8 mouse cellular contexts compared by ENCODE assay signal in the genomic region with DNA sequence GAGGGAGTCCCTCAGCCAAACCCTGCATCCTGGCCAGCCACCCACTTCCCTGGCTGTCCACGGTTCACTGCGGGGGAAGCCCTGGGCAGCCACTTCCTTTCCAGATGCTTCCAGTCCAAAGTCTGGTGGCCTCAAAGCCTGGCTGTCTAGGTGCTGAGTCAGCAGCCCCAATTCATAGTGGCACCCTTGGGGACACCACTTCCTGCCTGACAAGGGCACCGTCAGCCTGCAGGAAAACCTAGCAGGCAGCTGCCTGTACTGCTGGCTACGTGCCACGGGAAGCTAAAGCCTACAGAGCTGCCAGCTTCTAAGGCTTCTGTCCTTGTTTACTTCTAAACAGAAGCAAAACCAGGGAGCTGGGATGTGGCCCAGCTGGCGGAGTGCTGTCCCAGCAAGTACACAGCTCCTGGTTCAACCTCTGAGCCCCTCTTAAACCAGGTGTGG. TPM values are rescaled to one million over a fixed set of nuclear protein-coding genes. Genes with fewer than 3 reads are reported as not detected.
DNase-seq lines count a peak whose midpoint lies in the region; ATAC-seq and TF ChIP-seq lines count a peak whose summit lies in the region.

No protein-coding gene starts in this region.

- H3K9ac ChIP-seq in heart, adult 2 months (ENCODE audit: low read depth, low read length) = no peak overlapping the region
- peak overlapping the region; percentile 17; the same call in 1 of the 2 replicates for H3K9ac ChIP-seq in limb, embryonic 11.5 days (ENCODE audit: low read length)
- H3K9ac ChIP-seq in midbrain, embryonic 13.5 days (replicated peaks) = no peak overlapping the region; the same call in 1 of the 2 replicates

- H3K4me1 ChIP-seq in heart, adult 2 months (ENCODE audit: control insufficient read depth, insufficient read depth, low read length) = peaks cover 6% of the 10 kb centered on the region
- peaks cover 5% of the 10 kb centered on the region for H3K4me1 ChIP-seq in kidney, adult 2 months (ENCODE audit: control insufficient read depth, insufficient read depth, low read length)
- H3K4me1 ChIP-seq in limb, embryonic 11.5 days (ENCODE audit: control insufficient read depth, insufficient read depth, low read length) = peaks cover 5% of the 10 kb centered on the region; the same call in 1 of the 2 replicates
- peaks cover 16% of the 10 kb centered on the region for H3K4me1 ChIP-seq in midbrain, embryonic 13.5 days (replicated peaks)

- no peak for TF ChIP-seq CTCF in heart, adult 2 months (IDR thresholded peaks at IDR 0.05)
- TF ChIP-seq CTCF in kidney, adult 2 months (conservative IDR thresholded peaks at IDR 0.05; ENCODE audit: insufficient read depth, insufficient read length, low read depth, low read length) = no peak

- 3% methylated on average over 6 of the region's 6 CpGs for WGBS in heart, adult 2 months
- WGBS in kidney, adult 2 months = 10% methylated on average over 6 of the region's 6 CpGs
- 63% methylated on average over 6 of the region's 6 CpGs for WGBS in limb, embryonic 11.5 days
- WGBS in midbrain, embryonic 13.5 days = 74% methylated on average over 6 of the region's 6 CpGs

- H3K36me3 ChIP-seq in heart, adult 2 months (ENCODE audit: control insufficient read depth, insufficient read depth, low read length) = no peaks in the 10 kb centered on the region
- H3K36me3 ChIP-seq in kidney, adult 2 months (ENCODE audit: control insufficient read depth, insufficient read depth, low read length) = no peaks in the 10 kb centered on the region
- peaks cover 9% of the 10 kb centered on the region; the same call in 1 of the 2 replicates for H3K36me3 ChIP-seq in limb, embryonic 11.5 days (ENCODE audit: control insufficient read depth, insufficient read depth, low read length)
- peaks cover 22% of the 10 kb centered on the region for H3K36me3 ChIP-seq in midbrain, embryonic 13.5 days
- no peaks in the 10 kb centered on the region for H3K36me3 ChIP-seq in splenic B cell, adult 2 months (ENCODE audit: control insufficient read depth, insufficient read depth, low read length, poor library complexity, severe bottlenecking)

- H3K79me2 ChIP-seq in heart, adult 2 months (replicated peaks; ENCODE audit: control insufficient read depth, insufficient read depth, low read length) = no peaks in the 10 kb centered on the region

- H3K4me3 ChIP-seq in heart, adult 2 months = no peak overlapping the region
- H3K4me3 ChIP-seq in kidney, adult 2 months (ENCODE audit: insufficient read depth, low read depth, low read length) = no peak overlapping the region
- no peak overlapping the region for H3K4me3 ChIP-seq in limb, embryonic 11.5 days (ENCODE audit: low read depth, low read length)
- H3K4me3 ChIP-seq in midbrain, embryonic 13.5 days (replicated peaks) = no peak overlapping the region

- TF ChIP-seq POLR2A in heart, adult 2 months (IDR thresholded peaks at IDR 0.05; ENCODE audit: insufficient read depth, low read depth, low read length) = no peak
- TF ChIP-seq POLR2A in kidney, adult 2 months (IDR thresholded peaks at IDR 0.05; ENCODE audit: low read depth, low read length) = no peak

- intact Hi-C loops in heart, adult 2 months (cut with DNase I) = loop anchor here (2.0 to 5.0 kb wide), 3 partner anchors 19 to 387 kb away; no protein-coding TSS in a partner anchor

- H3K27me3 ChIP-seq in heart, adult 2 months (ENCODE audit: control insufficient read depth, insufficient read depth, low read length) = no peaks in the 10 kb centered on the region
- H3K27me3 ChIP-seq in kidney, adult 2 months (replicated peaks; ENCODE audit: control insufficient read depth, insufficient read depth, low read length) = no peaks in the 10 kb centered on the region
- H3K27me3 ChIP-seq in limb, embryonic 11.5 days (ENCODE audit: control insufficient read depth, insufficient read depth, low read length) = no peaks in the 10 kb centered on the region
- no peaks in the 10 kb centered on the region for H3K27me3 ChIP-seq in midbrain, embryonic 13.5 days
- no peaks in the 10 kb centered on the region for H3K27me3 ChIP-seq in splenic B cell, adult 2 months (ENCODE audit: control insufficient read depth, insufficient read depth, low read length, poor library complexity, severe bottlenecking)

- no peak for ATAC-seq in limb, embryonic 11.5 days (ENCODE audit: insufficient number of reproducible peaks, low FRiP score, low TSS enrichment, low read depth)
- ATAC-seq in midbrain, embryonic 13.5 days = peak; percentile 35; the same call in 1 of the 2 replicates

- 0 out of 2 replicates have a peak, but pooled peaks have one; percentile 56 for TF ChIP-seq EP300 in heart, adult 2 months (IDR thresholded peaks at IDR 0.05; ENCODE audit: insufficient read depth, low read depth, low read length)

- no peak overlapping the region for H3K4me2 ChIP-seq in limb, embryonic 11.5 days (ENCODE audit: low read depth, severe bottlenecking)
- H3K4me2 ChIP-seq in midbrain, embryonic 13.5 days (replicated peaks) = no peak overlapping the region

- peak; percentile 35 for DNase-seq in embryo, embryonic 11 days
- DNase-seq in embryo, embryonic 10.5 days (ENCODE audit: low spot score) = no peak
- DNase-seq in cerebellum, postnatal 4 days (ENCODE audit: low spot score in 2 of 2) = peak; percentile 48 to 63
- DNase-seq in heart, adult 2 months = peak; percentile 78 to 85
- peak; percentile 89 for DNase-seq in kidney, adult 2 months
- DNase-seq in limb, embryonic 11.5 days (ENCODE audit: low spot score) = peak; percentile 28
- peak; percentile 62 for DNase-seq in splenic B cell, adult 2 months (ENCODE audit: low read depth, low spot score)

- no peaks in the 10 kb centered on the region for H3K9me3 ChIP-seq in limb, embryonic 11.5 days (ENCODE audit: control insufficient read depth, low read length)
- H3K9me3 ChIP-seq in midbrain, embryonic 13.5 days = no peaks in the 10 kb centered on the region

- peak overlapping the region; percentile 73 for H3K27ac ChIP-seq in heart, adult 2 months
- peak overlapping the region; percentile 33; the same call in 1 of the 2 replicates for H3K27ac ChIP-seq in kidney, adult 2 months (ENCODE audit: insufficient read depth, low read depth, low read length)
- H3K27ac ChIP-seq in limb, embryonic 11.5 days (replicated peaks; ENCODE audit: low read depth, low read length) = no peak overlapping the region
- H3K27ac ChIP-seq in midbrain, embryonic 13.5 days = 0 out of 2 replicates have a peak overlapping the region, but pooled peaks have one; percentile 12

RNA-seq across cellular contexts. Expression of gene Cd276, which starts 13.3 kb away (rescaled TPM):
- total RNA-seq in heart, adult 2 months (2021) = 1 to 10 TPM; 8.5 to 10.0 TPM
- polyA plus RNA-seq in heart, adult 2 months (2012; rRNA removed) = 7.1 and 7.8 TPM in 2 replicates
- 1.3 TPM in 2 replicates for polyA plus RNA-seq in kidney, adult 2 months (2012; rRNA removed)
- 56.9 and 59.5 TPM in 2 replicates for polyA plus RNA-seq in limb, embryonic 11.5 days (2014; fragmentation: Nextera tagmentation; extraction: Ambion mirVana)
- polyA plus RNA-seq in midbrain, embryonic 13.5 days (2015; fragmentation: Nextera tagmentation; extraction: Ambion mirVana) = 31.3 and 33.9 TPM in 2 replicates

RNA-seq across cellular contexts. Expression of gene Nptn, which starts 40.1 kb away (rescaled TPM):
- total RNA-seq in heart, adult 2 months (2021) = 100 to 1,000 TPM; 123 to 124 TPM
- 282 and 290 TPM in 2 replicates for polyA plus RNA-seq in heart, adult 2 months (2012; rRNA removed)
- polyA plus RNA-seq in kidney, adult 2 months (2012; rRNA removed) = 450 and 540 TPM in 2 replicates
- 56.1 and 60.5 TPM in 2 replicates for polyA plus RNA-seq in limb, embryonic 11.5 days (2014; fragmentation: Nextera tagmentation; extraction: Ambion mirVana)
- polyA plus RNA-seq in midbrain, embryonic 13.5 days (2015; fragmentation: Nextera tagmentation; extraction: Ambion mirVana) = 99.1 and 110 TPM in 2 replicates

RNA-seq across cellular contexts. Expression of gene Insyn1, which starts 53.5 kb away (rescaled TPM):
- 10 to 100 TPM; 23.6 to 26.1 TPM for total RNA-seq in heart, adult 2 months (2021)
- polyA plus RNA-seq in heart, adult 2 months (2012; rRNA removed) = 13.4 and 17.2 TPM in 2 replicates
- 2.7 and 2.9 TPM in 2 replicates for polyA plus RNA-seq in kidney, adult 2 months (2012; rRNA removed)
- 1.7 and 2.2 TPM in 2 replicates for polyA plus RNA-seq in limb, embryonic 11.5 days (2014; fragmentation: Nextera tagmentation; extraction: Ambion mirVana)
- polyA plus RNA-seq in midbrain, embryonic 13.5 days (2015; fragmentation: Nextera tagmentation; extraction: Ambion mirVana) = 2.9 and 5.2 TPM in 2 replicates
